Mouse (Mus musculus) erythroblast, embryonic 14.5 days (primary cell): ENCODE data around the gene Sorcs3.

Source experiments
- GATA1 ChIP-seq: IDR thresholded peaks from 2 replicates; pipeline ENCODE4 v1.6.1; 2012; ENCODE audit warnings: low read length, inconsistent platforms, mixed read lengths
- TAL1 ChIP-seq: IDR thresholded peaks from 3 replicates; pipeline ENCODE4 v1.6.1; 2012; ENCODE audit warnings: low read length, inconsistent platforms, mixed read lengths

- no peak for TF ChIP-seq GATA1
- no peak for TF ChIP-seq TAL1
These were observed 122.3 kb downstream of the Sorcs3 start for GRCm38 (mm10) chr19:48328171-48328570.
